Mouse (Mus musculus): Measurements from ENCODE around the gene Tbc1d22a.

Gene Tbc1d22a

GRCm38 (mm10) chr15:86471136-86471535, 256.9 kb downstream of the Tbc1d22a start:
- no peak for DNase-seq

DNA sequence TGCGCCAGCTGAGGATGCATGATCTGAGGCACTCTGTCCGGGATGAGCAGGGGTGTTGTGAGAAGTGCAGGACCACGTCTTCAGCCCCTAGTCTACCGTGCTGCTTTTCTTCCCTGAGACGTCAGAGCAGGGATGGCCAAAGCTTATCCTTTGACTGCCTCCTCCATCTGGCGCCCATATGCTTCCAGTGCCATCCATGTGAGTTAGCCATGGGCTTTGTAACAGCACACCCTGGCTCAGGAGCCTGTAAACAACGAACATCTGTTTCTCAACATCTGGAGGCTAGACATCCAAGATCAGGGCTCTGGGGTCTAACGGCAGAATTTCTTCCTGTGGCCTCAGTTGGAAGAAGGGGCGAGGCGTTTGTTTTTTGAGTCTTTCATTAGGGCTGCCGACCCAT, 259.2 kb downstream of the Tbc1d22a start:
- no peak for DNase-seq

- no peak for DNase-seq
Measured at GRCm38 (mm10) chr15:86474951-86475350, 260.7 kb downstream of the Tbc1d22a start.

- no peak for DNase-seq
Measured at GRCm38 (mm10) chr15:86476483-86476882, 262.2 kb downstream of the Tbc1d22a start.

DNA sequence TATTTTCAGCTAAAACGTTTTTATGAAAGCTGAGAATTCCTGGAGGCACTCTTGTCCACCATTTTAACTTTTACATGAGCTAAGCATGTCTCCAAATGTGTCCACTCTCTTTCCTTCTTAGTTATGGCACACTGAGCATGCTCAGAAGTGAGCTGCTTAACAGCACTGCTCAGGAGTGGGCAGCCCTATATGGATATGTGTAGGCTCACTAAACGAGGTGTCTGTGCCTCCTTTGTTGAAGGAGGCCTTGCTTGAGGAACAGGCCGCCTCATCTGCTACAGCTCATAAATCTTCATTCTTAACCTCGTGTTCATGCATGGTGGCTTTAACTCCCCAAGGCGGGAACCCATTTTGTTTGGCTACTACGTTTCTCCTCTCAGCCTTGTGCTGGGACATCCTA, 262.8 kb downstream of the Tbc1d22a start:
- no peak for DNase-seq

GRCm38 (mm10) chr15:86477471-86477992, 263.3 kb downstream of the Tbc1d22a start:
- DNase-seq = peak; percentile 28

- DNase-seq = no peak
Measured at GRCm38 (mm10) chr15:86478685-86479502, 264.6 kb downstream of the Tbc1d22a start.

- DNase-seq = no peak
Measured at GRCm38 (mm10) chr15:86482362-86482761, 268.1 kb downstream of the Tbc1d22a start.

DNA sequence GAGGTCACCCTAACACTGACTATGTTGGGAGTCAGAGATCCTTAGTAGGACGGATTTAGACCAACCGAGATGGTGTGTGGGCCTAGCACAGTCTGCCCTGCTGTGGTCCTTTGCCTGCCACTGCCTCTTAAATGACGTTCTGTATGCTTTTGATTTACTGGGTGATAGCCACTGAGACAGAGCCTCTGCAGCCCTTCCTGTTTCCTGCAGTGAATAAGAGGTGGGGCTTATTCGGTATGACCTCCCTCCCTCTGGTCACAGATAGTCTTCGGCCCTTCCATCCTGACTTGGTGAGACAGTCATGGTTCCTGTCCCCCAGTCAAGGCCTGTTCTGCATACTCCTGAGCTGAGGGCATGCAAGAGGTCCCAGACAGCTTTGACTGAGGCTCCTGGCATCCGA, 271.6 kb downstream of the Tbc1d22a start:
- DNase-seq = no peak

- DNase-seq = no peak
Measured at GRCm38 (mm10) chr15:86487359-86487758, 273.1 kb downstream of the Tbc1d22a start.

GRCm38 (mm10) chr15:86491434-86492099, 277.3 kb downstream of the Tbc1d22a start:
- DNase-seq = no peak

- peak; percentile 81 for DNase-seq
Measured at GRCm38 (mm10) chr15:86492636-86493035, 278.4 kb downstream of the Tbc1d22a start.

DNA sequence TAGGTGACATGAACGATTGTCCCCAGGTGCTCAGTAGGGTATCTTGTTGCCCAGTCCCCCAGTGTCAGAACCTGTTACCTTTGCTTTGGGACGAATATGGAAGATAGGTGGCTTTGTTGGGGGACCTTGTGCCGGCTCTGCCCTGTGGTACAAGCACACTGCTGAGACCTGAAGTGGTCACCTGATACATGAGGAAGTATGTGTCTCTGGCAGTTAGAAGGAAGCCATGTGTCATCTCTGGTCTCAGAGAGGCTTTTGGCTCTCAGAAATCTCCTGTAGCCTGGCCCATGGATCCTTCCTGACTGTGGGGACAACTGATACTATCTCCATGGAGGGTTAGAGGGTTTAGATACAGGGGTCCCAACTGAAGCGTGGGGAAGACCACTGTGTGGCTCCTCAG, 281.9 kb downstream of the Tbc1d22a start:
- DNase-seq = no peak

DNA sequence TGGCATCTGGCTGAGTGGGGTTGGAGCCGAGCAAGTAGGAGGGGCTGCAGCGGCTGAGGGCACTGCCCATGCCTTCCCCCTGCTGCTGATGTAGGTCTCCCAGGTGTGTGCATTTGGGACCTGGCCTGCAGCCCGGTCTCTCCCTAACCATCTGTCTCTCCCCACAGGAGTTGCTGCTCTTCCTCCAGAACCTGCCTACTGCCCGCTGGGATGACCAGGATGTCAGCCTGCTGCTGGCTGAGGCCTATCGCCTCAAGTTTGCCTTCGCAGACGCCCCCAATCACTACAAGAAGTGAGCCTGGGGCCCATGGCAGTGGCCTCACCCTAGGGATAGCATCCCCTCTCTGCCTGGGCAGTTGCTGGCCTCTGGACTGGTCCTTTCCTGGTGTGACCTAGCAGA, 282.4 kb downstream of the Tbc1d22a start:
- no peak for DNase-seq

GRCm38 (mm10) chr15:86500536-86500935, 286.3 kb downstream of the Tbc1d22a start:
- no peak for DNase-seq

- DNase-seq = no peak
Measured at GRCm38 (mm10) chr15:86503413-86503812, 289.2 kb downstream of the Tbc1d22a start.

DNA sequence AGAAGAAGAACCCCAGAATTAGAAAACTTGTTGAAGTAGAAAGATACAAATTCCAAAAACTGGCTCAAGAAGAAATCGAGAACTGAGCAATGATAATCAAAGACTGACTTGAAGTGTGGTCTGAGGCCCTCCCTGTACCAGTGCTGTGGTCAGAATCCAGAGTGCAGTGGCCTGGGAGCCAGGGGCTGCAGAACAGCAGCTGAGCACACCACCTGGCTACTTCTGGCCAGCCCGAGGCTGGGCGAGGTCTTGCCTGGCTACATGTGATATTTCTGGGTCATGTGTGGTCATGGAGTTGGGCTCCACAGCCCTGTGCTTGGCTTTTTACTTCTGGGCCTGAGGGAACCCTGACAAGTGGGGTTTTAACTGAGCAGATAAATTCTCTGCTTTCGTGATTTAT, 292.4 kb downstream of the Tbc1d22a start:
- no peak for DNase-seq

- DNase-seq = no peak
Measured at GRCm38 (mm10) chr15:86507546-86507945, 293.3 kb downstream of the Tbc1d22a start.

GRCm38 (mm10) chr15:86508406-86509176, 294.3 kb downstream of the Tbc1d22a start:
- DNase-seq = no peak

DNA sequence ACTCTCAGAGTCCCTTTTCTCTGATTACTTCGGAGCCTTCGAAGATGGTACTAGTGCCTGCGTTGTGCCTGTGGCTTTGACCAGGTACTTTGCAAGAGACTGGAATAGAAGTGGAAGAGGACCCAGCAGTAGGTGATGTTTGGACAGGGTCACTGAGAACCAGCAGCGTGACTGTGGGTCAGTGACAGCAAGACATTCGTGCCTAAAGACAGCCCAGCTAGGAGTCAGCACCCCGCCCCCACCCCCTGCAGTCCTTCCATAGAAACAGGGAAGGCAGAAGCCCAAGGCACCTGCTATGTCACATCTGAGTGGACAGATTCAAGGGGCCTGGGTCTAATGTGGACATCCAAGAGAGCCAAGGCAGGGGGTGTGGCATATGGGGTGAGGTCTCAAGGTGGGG, 295.3 kb downstream of the Tbc1d22a start:
- DNase-seq = no peak

- DNase-seq = no peak
Measured at GRCm38 (mm10) chr15:86511181-86511580, 296.9 kb downstream of the Tbc1d22a start.

DNA sequence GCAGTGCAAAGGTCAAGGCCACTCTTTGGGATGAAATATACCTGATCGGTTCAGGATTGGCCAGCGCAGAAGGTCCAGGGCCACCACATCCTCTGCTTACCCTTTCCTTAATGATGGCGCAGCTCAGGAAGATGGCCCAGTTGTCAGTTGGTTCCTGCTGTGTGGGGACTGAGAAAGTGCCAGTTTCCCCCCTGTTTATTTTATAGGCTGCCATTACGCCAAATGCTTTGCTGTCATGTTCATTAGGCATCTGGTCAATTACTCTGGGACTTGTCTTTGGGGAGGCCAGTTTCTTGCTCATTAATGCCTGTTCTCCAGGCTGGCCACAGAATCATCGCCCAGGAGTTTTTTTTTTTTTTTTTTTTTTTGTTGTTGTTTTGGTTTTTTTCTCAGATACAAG, 299.1 kb downstream of the Tbc1d22a start:
- no peak for DNase-seq

- no peak for DNase-seq
Measured at GRCm38 (mm10) chr15:86520201-86520600, 305.9 kb downstream of the Tbc1d22a start.

Measured in kidney, adult 11 months (tissue).